Mouse (Mus musculus) MEL (cell line): ENCODE data around the gene Irak1. TPM values are rescaled to one million over a fixed set of nuclear protein-coding genes. Genes with fewer than 3 reads are reported as not detected.

Experiments
- DNase-seq: peaks from one replicate; pipeline ENCODE4 v3.0.0; 2011; ENCODE audit warnings: low read depth, low spot score
- H3K27ac ChIP-seq: 2 replicates; pipeline ENCODE4 v1.5.1; 2012; ENCODE audit warnings: low read depth, mild to moderate bottlenecking, control low read depth, low read length, moderate library complexity; ENCODE audit not compliant: control insufficient read depth
- H3K27me3 ChIP-seq, 2 experiments: fragments of 150-350 bp in 1 of 2; sonication (generic) in 1 of 2; 2 replicates each; pipeline ENCODE4 v1.6.1; 2012; ENCODE audit warnings: low read length in 2 of 2, mild to moderate bottlenecking in 2 of 2, improper control_type of control experiment in 1 of 2, moderate library complexity in 1 of 2; ENCODE audit not compliant: insufficient read depth in 2 of 2, control insufficient read depth in 1 of 2
- H3K36me3 ChIP-seq, 2 experiments: 2 replicates each; pipeline ENCODE4 v1.6.1; 2012 to 2014; ENCODE audit warnings: low read length in 2 of 2, improper control_type of control experiment in 1 of 2, inconsistent platforms in 1 of 2, mild to moderate bottlenecking in 1 of 2; ENCODE audit not compliant: insufficient read depth in 2 of 2, control insufficient read depth in 1 of 2
- H3K4me1 ChIP-seq, 2 experiments: fragments of 150-350 bp in 1 of 2; sonication (generic) in 1 of 2; 2 replicates each; pipeline ENCODE4 v1.6.1; 2012; ENCODE audit warnings: low read length in 2 of 2, improper control_type of control experiment in 1 of 2, mild to moderate bottlenecking in 1 of 2; ENCODE audit not compliant: insufficient read depth in 2 of 2, control insufficient read depth in 1 of 2
- H3K4me3 ChIP-seq, 2 experiments: fragments of 150-350 bp in 1 of 2; sonication (generic) in 1 of 2; 2 replicates each; pipeline ENCODE4 v1.5.1; 2012; ENCODE audit warnings: low read depth in 2 of 2, low read length in 2 of 2, mild to moderate bottlenecking in 2 of 2, moderate library complexity in 2 of 2, control low read depth in 1 of 2, improper control_type of control experiment in 1 of 2; ENCODE audit not compliant: control insufficient read depth in 1 of 2, insufficient read depth in 1 of 2
- H3K79me2 ChIP-seq: 2 replicates; pipeline ENCODE4 v1.6.1; 2012; ENCODE audit warnings: mild to moderate bottlenecking, low read length, moderate library complexity; ENCODE audit not compliant: control insufficient read depth, poor library complexity, insufficient read depth
- H3K9ac ChIP-seq: 2 replicates; pipeline ENCODE4 v1.6.1; 2012; ENCODE audit warnings: low read depth, mild to moderate bottlenecking, control low read depth, low read length, moderate library complexity; ENCODE audit not compliant: control insufficient read depth, poor library complexity, severe bottlenecking
- H3K9me3 ChIP-seq: fragments of 150-350 bp; sonication (generic); replicated peaks from 2 replicates; pipeline ENCODE4 v1.6.1; 2012; ENCODE audit warnings: mild to moderate bottlenecking, low read length, improper control_type of control experiment, moderate library complexity; ENCODE audit not compliant: insufficient read depth
- CHD1 ChIP-seq: IDR thresholded peaks from 2 replicates; pipeline ENCODE4 v1.6.1; 2012; ENCODE audit warnings: low read depth, mild to moderate bottlenecking, inconsistent platforms, low read length, improper control_type of control experiment
- CHD2 ChIP-seq: IDR thresholded peaks from 2 replicates; pipeline ENCODE4 v1.6.1; 2011; ENCODE audit warnings: low read length, improper control_type of control experiment
- E2F4 ChIP-seq: IDR thresholded peaks from 2 replicates; pipeline ENCODE4 v1.6.1; 2011; ENCODE audit warnings: low read depth, low read length, improper control_type of control experiment, borderline replicate concordance
- ELF1 ChIP-seq: IDR thresholded peaks from 2 replicates; pipeline ENCODE4 v1.6.1; 2014; ENCODE audit warnings: low read depth, mild to moderate bottlenecking, inconsistent platforms, low read length, improper control_type of control experiment, moderate library complexity
- ETS1 ChIP-seq: IDR thresholded peaks from 2 replicates; pipeline ENCODE4 v1.6.1; 2012; ENCODE audit warnings: low read depth, mild to moderate bottlenecking, inconsistent platforms, low read length, improper control_type of control experiment, moderate library complexity
- JUND ChIP-seq: IDR thresholded peaks from 2 replicates; pipeline ENCODE4 v1.6.1; 2011; ENCODE audit warnings: low read depth, mild to moderate bottlenecking, improper control_type of control experiment, low read length
- MAFK ChIP-seq: IDR thresholded peaks from 2 replicates; pipeline ENCODE4 v1.6.1; 2011; ENCODE audit warnings: low read depth, mild to moderate bottlenecking, low read length, improper control_type of control experiment, borderline replicate concordance
- MAX ChIP-seq: IDR thresholded peaks from 2 replicates; pipeline ENCODE4 v1.6.1; 2011; ENCODE audit warnings: low read length, improper control_type of control experiment
- MAZ ChIP-seq: IDR thresholded peaks from 2 replicates; pipeline ENCODE4 v1.6.1; 2012; ENCODE audit warnings: low read depth, mild to moderate bottlenecking, inconsistent platforms, low read length, improper control_type of control experiment
- MEF2A ChIP-seq: IDR thresholded peaks from 2 replicates; pipeline ENCODE4 v1.6.1; 2014; ENCODE audit warnings: low read depth, mild to moderate bottlenecking, inconsistent platforms, low read length, improper control_type of control experiment; ENCODE audit not compliant: poor library complexity, insufficient replicate concordance, severe bottlenecking; ENCODE audit errors: extremely low read depth
- MYB ChIP-seq: IDR thresholded peaks from 2 replicates; pipeline ENCODE4 v1.6.1; 2011; ENCODE audit warnings: mild to moderate bottlenecking, low read depth, low read length, improper control_type of control experiment
- MYC ChIP-seq: IDR thresholded peaks from 2 replicates; pipeline ENCODE4 v1.6.1; 2011; ENCODE audit warnings: low read depth, mild to moderate bottlenecking, low read length, improper control_type of control experiment, moderate library complexity
- NELFE ChIP-seq: IDR thresholded peaks from 2 replicates; pipeline ENCODE4 v1.6.1; 2011; ENCODE audit warnings: low read depth, low read length, improper control_type of control experiment
- NRF1 ChIP-seq: IDR thresholded peaks from 2 replicates; pipeline ENCODE4 v1.6.1; 2014; ENCODE audit warnings: low read depth, mild to moderate bottlenecking, inconsistent platforms, low read length, improper control_type of control experiment, moderate library complexity; ENCODE audit not compliant: poor library complexity, insufficient read depth, severe bottlenecking
- POLR2AphosphoS2 ChIP-seq: IDR thresholded peaks from 2 replicates; pipeline ENCODE4 v1.6.1; 2011; ENCODE audit warnings: low read length, improper control_type of control experiment
- POLR2AphosphoS5 ChIP-seq: IDR thresholded peaks from 2 replicates; pipeline ENCODE4 v1.6.1; 2012; ENCODE audit warnings: low read depth, borderline replicate concordance, mild to moderate bottlenecking, inconsistent platforms, low read length, moderate library complexity, mixed read lengths
- RAD21 ChIP-seq: IDR thresholded peaks from 2 replicates; pipeline ENCODE4 v1.6.1; 2011; ENCODE audit warnings: mild to moderate bottlenecking, low read depth, low read length, improper control_type of control experiment
- RCOR1 ChIP-seq: IDR thresholded peaks from 2 replicates; pipeline ENCODE4 v1.6.1; 2012; ENCODE audit warnings: low read depth, mild to moderate bottlenecking, inconsistent platforms, low read length, improper control_type of control experiment
- SMC3 ChIP-seq: IDR thresholded peaks from 2 replicates; pipeline ENCODE4 v1.6.1; 2011; ENCODE audit warnings: low read depth, low read length, improper control_type of control experiment
- TAL1 ChIP-seq: IDR thresholded peaks from 2 replicates; pipeline ENCODE4 v1.6.1; 2012; ENCODE audit warnings: mild to moderate bottlenecking, inconsistent platforms, low read length, moderate library complexity, mixed read lengths
- TBP ChIP-seq: IDR thresholded peaks from 2 replicates; pipeline ENCODE4 v1.8.0; 2011; ENCODE audit warnings: low read depth, low read length, improper control_type of control experiment
- USF1 ChIP-seq: IDR thresholded peaks from 2 replicates; pipeline ENCODE4 v1.6.1; 2014; ENCODE audit warnings: low read depth, mild to moderate bottlenecking, inconsistent platforms, low read length, improper control_type of control experiment, moderate library complexity
- USF2 ChIP-seq, 2 experiments: IDR thresholded peaks; 2 replicates each; pipeline ENCODE4 v1.6.1; 2011 to 2012; ENCODE audit warnings: improper control_type of control experiment in 2 of 2, low read length in 2 of 2, borderline replicate concordance in 1 of 2, inconsistent platforms in 1 of 2, low read depth in 1 of 2, mild to moderate bottlenecking in 1 of 2; ENCODE audit not compliant: insufficient read depth in 1 of 2
- polyA plus RNA-seq, 2 experiments: library from polyadenylated mRNA; stranded (reverse) in 1 of 2; unstranded in 1 of 2; fragments of >175 nt in 1 of 2; fragments of >200 nt in 1 of 2; gene quantifications; 2 replicates each; pipeline versions ENCODE4 v1.2.1 to v1.2.4; 2012; ENCODE audit warnings: low replicate concordance in 2 of 2, low read depth in 1 of 2; ENCODE audit not compliant: insufficient read length in 2 of 2, insufficient read depth in 1 of 2, missing spikeins in 1 of 2
- total RNA-seq: library from RNA; depleted of rRNA; stranded (reverse); fragments of 300-350 nt; gene quantifications from 2 replicates; pipeline ENCODE4 v1.2.3, GENCODE M21; 2012

Irak1 gene
- total and polyA plus RNA-seq, 3 experiments, result 33.7 to 106 TPM; not detected in 1

DNA sequence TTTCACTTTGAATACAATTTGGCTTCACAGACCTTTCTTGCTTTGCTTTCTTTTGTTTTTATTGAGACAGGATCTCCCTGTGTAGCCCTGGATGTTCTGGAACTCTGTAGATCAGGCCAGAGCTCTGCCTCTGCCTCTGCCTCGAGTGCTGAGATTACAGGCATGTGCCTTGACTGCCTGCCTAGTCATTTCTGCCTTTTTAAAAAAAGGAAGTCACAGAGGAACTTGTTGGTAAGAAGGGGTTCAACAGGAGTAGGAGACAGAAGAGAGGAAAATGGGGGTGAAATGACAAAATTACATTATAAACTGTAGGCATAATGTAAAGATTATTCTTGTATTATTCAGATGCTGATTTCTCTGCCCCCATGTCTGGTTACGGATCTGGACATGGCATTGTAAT, 20.1 kb downstream of the Irak1 start:
- peaks cover 0 to 15% of the 10 kb centered on the region in 2 experiments; a peak in 2 of 4 replicates for H3K36me3 ChIP-seq
- no peaks in the 10 kb centered on the region for H3K9me3 ChIP-seq
- no peak overlapping the region for H3K4me3 ChIP-seq
- H3K9ac ChIP-seq, result no peak overlapping the region
- TF ChIP-seq MYB (no peak), CHD1 (no peak), NELFE (no peak), CHD2 (no peak), USF2 (IDR thresholded peaks at IDR 0.05; ENCODE audit: borderline replicate concordance in 1 of 2, insufficient read depth in 1 of 2, low read depth in 1 of 2, low read length in 2 of 2) (no peak), MAZ (no peak), USF1 (no peak), E2F4 (no peak), ETS1 (no peak), RAD21 (no peak), TAL1 (no peak), POLR2AphosphoS2 (no peak), SMC3 (no peak), NRF1 (no peak), RCOR1 (0 out of 2 replicates have a peak, but pooled peaks have one; percentile 11), TBP (peak; percentile 88), POLR2AphosphoS5 (no peak), JUND (no peak), MAX (peak; percentile 42), MEF2A (no peak), ELF1 (no peak), MYC (no peak), MAFK (no peak)
- TF ChIP-seq, all 39 proteins: peak for 3
- Histone ChIP-seq H3K79me2 (no peaks in the 10 kb centered on the region), H3K27me3 (no peaks in the 10 kb centered on the region), H3K27ac (no peak overlapping the region), H3K4me1 (peaks cover 6 to 15% of the 10 kb centered on the region in 2 experiments; a peak in 3 of 4 replicates)
- peak; percentile 54 for DNase-seq
